Mouse (Mus musculus): ENCODE results near the gene Hist1h2be.
"Not testable (repeated sequence)": the region's sequence is repeated elsewhere in the genome, so short reads cannot be mapped to it uniquely, and the experiment has no call there.

The Hist1h2be gene

GRCm38 (mm10) chr13:23573898-23574524 is 46.9 kb downstream of the Hist1h2be start, which contains the start of the genes Hist1h2bf and Hist1h2ad:
Gene Hist1h2bf, minus strand, starts transcription at chr13:23574196.
Gene Hist1h2ad, plus strand, starts transcription at chr13:23574381.
- DNase-seq (ENCODE audit: extremely low read depth, insufficient read length, low spot score): peak; percentile 95

- DNase-seq (ENCODE audit: extremely low read depth, insufficient read length, low spot score): peak; percentile 61
Measured at GRCm38 (mm10) chr13:23573034-23573897, 47.7 kb downstream of the Hist1h2be start.

- peak; percentile 48 for DNase-seq (ENCODE audit: extremely low read depth, insufficient read length, low spot score)
Measured at GRCm38 (mm10) chr13:23572218-23573033, 48.5 kb downstream of the Hist1h2be start.

- peak; percentile 86 for DNase-seq (ENCODE audit: extremely low read depth, insufficient read length, low spot score)
Measured at GRCm38 (mm10) chr13:23571504-23572217, 49.3 kb downstream of the Hist1h2be start.

- peak; percentile 95 for DNase-seq (ENCODE audit: extremely low read depth, insufficient read length, low spot score)
Measured at GRCm38 (mm10) chr13:23571022-23571503, 49.9 kb downstream of the Hist1h2be start, which contains the start of the genes Hist1h2ae and Hist1h2bg. Gene Hist1h2ae, minus strand, starts transcription at chr13:23571220. Gene Hist1h2bg, plus strand, starts transcription at chr13:23571396.

- DNase-seq (ENCODE audit: extremely low read depth, insufficient read length, low spot score): peak; percentile 74
Measured at GRCm38 (mm10) chr13:23570261-23571021, 50.5 kb downstream of the Hist1h2be start.

GRCm38 (mm10) chr13:23564482-23564881 is 56.4 kb downstream of the Hist1h2be start:
- DNase-seq (ENCODE audit: extremely low read depth, insufficient read length, low spot score): no peak

- DNase-seq (ENCODE audit: extremely low read depth, insufficient read length, low spot score): peak; percentile 52
Measured at GRCm38 (mm10) chr13:23562699-23563462, 58.0 kb downstream of the Hist1h2be start.

- peak; percentile 93 for DNase-seq (ENCODE audit: extremely low read depth, insufficient read length, low spot score)
Measured at GRCm38 (mm10) chr13:23561883-23562659, 58.9 kb downstream of the Hist1h2be start, which contains the start of gene Hist1h3e. Gene Hist1h3e, minus strand, starts transcription at chr13:23562369.

- DNase-seq (ENCODE audit: extremely low read depth, insufficient read length, low spot score): not testable (repeated sequence)
Measured at GRCm38 (mm10) chr13:23561531-23561882, 59.4 kb downstream of the Hist1h2be start.

GRCm38 (mm10) chr13:23560699-23561098 is 60.2 kb downstream of the Hist1h2be start:
- DNase-seq (ENCODE audit: extremely low read depth, insufficient read length, low spot score): not testable (repeated sequence)

- no peak for DNase-seq (ENCODE audit: extremely low read depth, insufficient read length, low spot score)
Measured at GRCm38 (mm10) chr13:23556906-23557305, 64.0 kb downstream of the Hist1h2be start.

- DNase-seq (ENCODE audit: extremely low read depth, insufficient read length, low spot score): peak; percentile 58
Measured at GRCm38 (mm10) chr13:23555839-23556416, 65.0 kb downstream of the Hist1h2be start.

GRCm38 (mm10) chr13:23554925-23555838 is 65.7 kb downstream of the Hist1h2be start:
- peak; percentile 94 for DNase-seq (ENCODE audit: extremely low read depth, insufficient read length, low spot score)

- DNase-seq (ENCODE audit: extremely low read depth, insufficient read length, low spot score): no peak
Measured at GRCm38 (mm10) chr13:23554393-23554792, 66.5 kb downstream of the Hist1h2be start.

GRCm38 (mm10) chr13:23552962-23553361 is 68.0 kb downstream of the Hist1h2be start, which contains the start of gene Hist1h1d:
Gene Hist1h1d, plus strand, starts transcription at chr13:23553262.
- no peak for DNase-seq (ENCODE audit: extremely low read depth, insufficient read length, low spot score)
